In the genomic region with DNA sequence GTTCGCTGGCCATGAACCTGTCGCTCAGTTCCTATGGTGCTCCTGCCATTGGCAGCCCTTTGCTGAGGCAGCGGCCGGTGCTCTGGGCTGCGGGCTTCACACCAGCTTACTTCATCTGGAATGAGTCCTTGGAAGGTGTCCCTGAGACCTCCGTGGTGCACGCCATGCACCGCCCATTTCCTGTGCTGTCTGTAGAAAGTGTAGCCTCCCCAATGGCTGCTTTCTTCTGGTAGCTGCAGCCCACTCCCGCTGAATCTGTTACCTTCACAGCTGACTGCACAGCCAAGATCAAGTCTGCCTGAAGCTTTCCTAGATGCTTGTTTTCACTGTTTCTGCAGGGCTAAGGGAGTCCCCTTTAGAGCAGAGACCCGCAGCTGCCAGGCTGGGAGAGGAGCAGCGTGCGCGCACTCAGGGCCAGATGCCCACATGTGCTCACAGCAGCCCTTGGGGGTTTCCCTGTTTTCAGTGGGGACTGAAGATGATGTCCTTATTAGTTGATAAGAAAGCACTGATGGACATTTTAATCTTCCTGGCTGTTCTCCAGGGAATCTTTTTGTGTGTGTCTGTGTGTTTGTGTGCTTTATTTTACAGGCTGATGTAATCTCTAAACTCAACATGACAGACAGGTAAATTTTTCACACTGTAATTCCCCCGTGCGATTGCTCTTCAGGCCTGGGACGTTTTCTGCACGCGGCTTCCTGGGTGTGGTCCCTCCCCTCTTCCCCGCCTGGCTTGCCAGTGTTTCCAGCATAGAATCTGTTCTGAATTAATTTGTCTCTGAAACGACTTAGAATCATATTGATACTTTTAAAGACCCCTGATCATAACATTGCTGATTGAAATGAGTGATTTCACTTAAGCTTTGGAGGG, we compare ENCODE assay signal across 8 mouse cellular contexts. TPM values are rescaled to one million over a fixed set of nuclear protein-coding genes. Genes with fewer than 3 reads are reported as not detected.
DNase-seq lines count a peak whose midpoint lies in the region; ATAC-seq and TF ChIP-seq lines count a peak whose summit lies in the region.

No protein-coding gene starts in this region.

- no peak overlapping the region for H3K27ac ChIP-seq in forebrain, embryonic 13.5 days
- no peak overlapping the region for H3K27ac ChIP-seq in forebrain, embryonic 14.5 days (ENCODE audit: low read depth, low read length)
- H3K27ac ChIP-seq in limb, embryonic 12.5 days, result no peak overlapping the region
- H3K27ac ChIP-seq in limb, embryonic 10.5 days, result no peak overlapping the region
- no peak overlapping the region for H3K27ac ChIP-seq in limb, embryonic 14.5 days (replicated peaks; ENCODE audit: low read depth, low read length)

- no peak for ATAC-seq in forebrain, embryonic 13.5 days
- ATAC-seq in forebrain, embryonic 14.5 days, result no peak
- no peak for ATAC-seq in limb, embryonic 12.5 days (ENCODE audit: insufficient number of reproducible peaks, insufficient read depth, low FRiP score, low TSS enrichment, low read depth)
- peak; percentile 74 for ATAC-seq in activated CD4-positive, CD25-positive, alpha-beta regulatory T cell, adult 4 months
- ATAC-seq in limb, embryonic 14.5 days (ENCODE audit: low FRiP score, low read depth), result no peak

- no peak for DNase-seq in forebrain, embryonic 14.5 days (ENCODE audit: low spot score)
- DNase-seq in limb, embryonic 10.5 days (ENCODE audit: low spot score), result no peak
- DNase-seq in limb, embryonic 14.5 days (ENCODE audit: low spot score), result peak; percentile 17
- DNase-seq in embryo, embryonic 10 days (ENCODE audit: low spot score), result no peak
- DNase-seq in yolk sac, embryonic 10.5 days (ENCODE audit: low spot score), result no peak

- H3K4me3 ChIP-seq in forebrain, embryonic 13.5 days, result no peak overlapping the region
- H3K4me3 ChIP-seq in forebrain, embryonic 14.5 days (ENCODE audit: low read depth, low read length), result no peak overlapping the region
- H3K4me3 ChIP-seq in limb, embryonic 12.5 days (replicated peaks), result no peak overlapping the region
- no peak overlapping the region for H3K4me3 ChIP-seq in limb, embryonic 10.5 days
- no peak overlapping the region for H3K4me3 ChIP-seq in limb, embryonic 14.5 days (replicated peaks; ENCODE audit: low read length)

- no peak overlapping the region for H3K4me2 ChIP-seq in forebrain, embryonic 13.5 days
- no peak overlapping the region for H3K4me2 ChIP-seq in forebrain, embryonic 14.5 days (ENCODE audit: low read length)
- H3K4me2 ChIP-seq in limb, embryonic 12.5 days, result no peak overlapping the region
- H3K4me2 ChIP-seq in limb, embryonic 14.5 days (replicated peaks; ENCODE audit: low read depth, low read length, severe bottlenecking), result no peak overlapping the region

- no peaks in the 10 kb centered on the region for H3K9me3 ChIP-seq in forebrain, embryonic 13.5 days (replicated peaks)
- H3K9me3 ChIP-seq in forebrain, embryonic 14.5 days (replicated peaks; ENCODE audit: control insufficient read depth, low read length), result no peaks in the 10 kb centered on the region
- no peaks in the 10 kb centered on the region for H3K9me3 ChIP-seq in limb, embryonic 12.5 days
- no peaks in the 10 kb centered on the region for H3K9me3 ChIP-seq in limb, embryonic 10.5 days (replicated peaks)
- H3K9me3 ChIP-seq in limb, embryonic 14.5 days (ENCODE audit: control insufficient read depth, low read length), result no peaks in the 10 kb centered on the region

- peaks cover 80% of the 10 kb centered on the region for H3K36me3 ChIP-seq in forebrain, embryonic 13.5 days (ENCODE audit: poor library complexity, severe bottlenecking)
- H3K36me3 ChIP-seq in forebrain, embryonic 14.5 days (ENCODE audit: control insufficient read depth, insufficient read depth, low read length), result peaks cover 69% of the 10 kb centered on the region
- peaks cover 92% of the 10 kb centered on the region for H3K36me3 ChIP-seq in limb, embryonic 12.5 days
- H3K36me3 ChIP-seq in limb, embryonic 10.5 days, result peaks cover 97% of the 10 kb centered on the region
- H3K36me3 ChIP-seq in limb, embryonic 14.5 days (ENCODE audit: control insufficient read depth, insufficient read depth, low read length), result peaks cover 75% of the 10 kb centered on the region

- H3K9ac ChIP-seq in forebrain, embryonic 13.5 days, result peak overlapping the region; percentile 22; the same call in 1 of the 2 replicates
- H3K9ac ChIP-seq in forebrain, embryonic 14.5 days (ENCODE audit: low read length), result no peak overlapping the region
- H3K9ac ChIP-seq in limb, embryonic 12.5 days (replicated peaks), result 0 out of 2 replicates have a peak overlapping the region, but pooled peaks have one; percentile 32
- no peak overlapping the region for H3K9ac ChIP-seq in limb, embryonic 14.5 days (ENCODE audit: low read depth, low read length, severe bottlenecking)

- TF ChIP-seq POLR2A in limb, embryonic 14.5 days (IDR thresholded peaks at IDR 0.05; ENCODE audit: borderline replicate concordance, extremely low read depth, insufficient read depth, insufficient read length), result no peak

- WGBS in forebrain, embryonic 13.5 days, result 89% methylated on average over 20 of the region's 20 CpGs
- WGBS in forebrain, embryonic 14.5 days, result 86% methylated on average over 20 of the region's 20 CpGs
- whole genome bisulfite sequencing in limb, embryonic 12.5 days, result 86% methylated on average over 20 of the region's 20 CpGs
- WGBS in limb, embryonic 10.5 days, result 90% methylated on average over 20 of the region's 20 CpGs
- WGBS in limb, embryonic 14.5 days, result 76% methylated on average over 20 of the region's 20 CpGs

- H3K27me3 ChIP-seq in forebrain, embryonic 13.5 days, result no peaks in the 10 kb centered on the region
- no peaks in the 10 kb centered on the region for H3K27me3 ChIP-seq in forebrain, embryonic 14.5 days (replicated peaks; ENCODE audit: control insufficient read depth, insufficient read depth, low read length)
- no peaks in the 10 kb centered on the region for H3K27me3 ChIP-seq in limb, embryonic 12.5 days
- H3K27me3 ChIP-seq in limb, embryonic 10.5 days (ENCODE audit: low read depth, poor library complexity, severe bottlenecking), result no peaks in the 10 kb centered on the region
- H3K27me3 ChIP-seq in limb, embryonic 14.5 days (ENCODE audit: control insufficient read depth, insufficient read depth, low read length), result no peaks in the 10 kb centered on the region

- no peaks in the 10 kb centered on the region for H3K4me1 ChIP-seq in forebrain, embryonic 13.5 days
- no peaks in the 10 kb centered on the region for H3K4me1 ChIP-seq in forebrain, embryonic 14.5 days (ENCODE audit: control insufficient read depth, insufficient read depth, low read length)
- H3K4me1 ChIP-seq in limb, embryonic 12.5 days (replicated peaks), result no peaks in the 10 kb centered on the region
- no peaks in the 10 kb centered on the region for H3K4me1 ChIP-seq in limb, embryonic 10.5 days
- H3K4me1 ChIP-seq in limb, embryonic 14.5 days (ENCODE audit: control insufficient read depth, insufficient read depth, low read length), result no peaks in the 10 kb centered on the region; the same call in 1 of the 2 replicates

RNA-seq across cellular contexts. Expression of gene Slc9a8, which starts 24.6 kb away (rescaled TPM):
- 19.5 and 21.1 TPM in 2 replicates for polyA plus RNA-seq in forebrain, embryonic 13.5 days (2015; fragmentation: Nextera tagmentation; extraction: Ambion mirVana)
- polyA plus RNA-seq in forebrain, embryonic 14.5 days (2014; fragmentation: Nextera tagmentation; extraction: Ambion mirVana), result 13.8 and 15.9 TPM in 2 replicates
- polyA plus RNA-seq in limb, embryonic 12.5 days (2016; fragmentation: Nextera tagmentation; extraction: Ambion mirVana), result 24.9 and 27.0 TPM in 2 replicates
- polyA plus RNA-seq in limb, embryonic 10.5 days (2016; fragmentation: Nextera tagmentation; extraction: Ambion mirVana), result 28.2 and 32.0 TPM in 2 replicates
- 10 to 100 TPM; 35.4 to 43.2 TPM for polyA plus RNA-seq in activated CD4-positive, CD25-positive, alpha-beta regulatory T cell, adult 4 months (2017; shearing (Covaris generic))
- 43.0 and 62.1 TPM in 2 replicates for polyA plus RNA-seq in limb, embryonic 14.5 days (2012; rRNA removed)
- 16.7 and 20.1 TPM in 2 replicates for polyA plus RNA-seq in limb, embryonic 14.5 days (2014; fragmentation: Nextera tagmentation; extraction: Ambion mirVana)

RNA-seq across cellular contexts. Expression of gene Rnf114, which starts 46.3 kb away (rescaled TPM):
- 134 and 147 TPM in 2 replicates for polyA plus RNA-seq in forebrain, embryonic 13.5 days (2015; fragmentation: Nextera tagmentation; extraction: Ambion mirVana)
- 150 and 151 TPM in 2 replicates for polyA plus RNA-seq in forebrain, embryonic 14.5 days (2014; fragmentation: Nextera tagmentation; extraction: Ambion mirVana)
- polyA plus RNA-seq in limb, embryonic 12.5 days (2016; fragmentation: Nextera tagmentation; extraction: Ambion mirVana), result 99.2 and 101 TPM in 2 replicates
- 130 and 131 TPM in 2 replicates for polyA plus RNA-seq in limb, embryonic 10.5 days (2016; fragmentation: Nextera tagmentation; extraction: Ambion mirVana)
- polyA plus RNA-seq in activated CD4-positive, CD25-positive, alpha-beta regulatory T cell, adult 4 months (2017; shearing (Covaris generic)), result 100 to 1,000 TPM; 168 to 181 TPM
- 83.6 and 102 TPM in 2 replicates for polyA plus RNA-seq in limb, embryonic 14.5 days (2012; rRNA removed)
- 78.1 and 81.9 TPM in 2 replicates for polyA plus RNA-seq in limb, embryonic 14.5 days (2014; fragmentation: Nextera tagmentation; extraction: Ambion mirVana)

RNA-seq across cellular contexts. Expression of gene Spata2, which starts 46.5 kb away (rescaled TPM):
- polyA plus RNA-seq in forebrain, embryonic 13.5 days (2015; fragmentation: Nextera tagmentation; extraction: Ambion mirVana), result 21.3 and 24.4 TPM in 2 replicates
- 22.1 and 32.1 TPM in 2 replicates for polyA plus RNA-seq in forebrain, embryonic 14.5 days (2014; fragmentation: Nextera tagmentation; extraction: Ambion mirVana)
- 14.9 and 15.1 TPM in 2 replicates for polyA plus RNA-seq in limb, embryonic 12.5 days (2016; fragmentation: Nextera tagmentation; extraction: Ambion mirVana)
- polyA plus RNA-seq in limb, embryonic 10.5 days (2016; fragmentation: Nextera tagmentation; extraction: Ambion mirVana), result 19.5 and 21.5 TPM in 2 replicates
- 10 to 100 TPM in 1 of 2 experiments, 1 to 10 TPM in 1; 7.4 to 11.7 TPM for polyA plus RNA-seq in activated CD4-positive, CD25-positive, alpha-beta regulatory T cell, adult 4 months (2017; shearing (Covaris generic))
- polyA plus RNA-seq in limb, embryonic 14.5 days (2012; rRNA removed), result 17.8 and 23.0 TPM in 2 replicates
- 12.3 and 12.4 TPM in 2 replicates for polyA plus RNA-seq in limb, embryonic 14.5 days (2014; fragmentation: Nextera tagmentation; extraction: Ambion mirVana)

Comparison
In these comparisons a context has a peak if more than half of its experiments do, and no peak if none do; other contexts are left out.
1. H3K9ac ChIP-seq: peak in forebrain, embryonic 13.5 days (single experiment) and limb, embryonic 12.5 days (single experiment); none in forebrain, embryonic 14.5 days (single experiment) and limb, embryonic 14.5 days (single experiment).